Comparison of ENCODE assay signal across 13 mouse cellular contexts in the genomic region with DNA sequence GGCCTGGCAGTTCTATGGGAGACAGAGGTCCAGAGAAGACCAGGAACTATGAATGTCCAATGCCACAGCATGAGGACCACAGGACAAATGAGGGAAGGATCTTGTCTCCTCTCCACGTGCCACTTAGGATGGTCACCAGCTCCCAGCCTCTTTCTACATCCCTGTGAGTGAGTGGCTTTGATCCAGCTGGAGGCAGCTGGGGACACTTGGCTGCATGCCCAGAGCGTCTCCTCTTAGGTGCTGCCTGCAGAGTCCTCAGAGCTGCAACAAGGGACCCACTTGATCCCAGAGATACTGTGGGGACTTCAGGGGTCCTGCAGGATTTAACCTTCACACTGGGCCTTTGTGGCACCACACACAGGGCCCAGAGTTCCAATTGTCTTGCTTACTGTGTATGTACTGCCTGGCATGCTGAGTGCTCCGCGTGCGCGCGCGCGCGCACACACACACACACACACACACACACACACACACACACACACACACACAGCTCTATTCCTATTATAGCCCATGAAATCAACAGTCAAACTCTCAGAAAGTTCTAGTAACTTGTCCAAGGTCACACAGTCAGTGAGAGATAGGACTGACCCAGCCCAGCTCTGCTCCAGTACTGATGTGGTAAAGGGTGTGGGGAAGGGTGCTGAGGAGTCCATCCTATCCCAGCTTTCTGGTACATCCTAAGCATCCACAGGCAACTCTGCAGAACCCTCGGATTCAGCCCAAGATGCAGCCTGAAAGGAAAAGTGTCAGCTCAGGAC. TPM values are rescaled to one million over a fixed set of nuclear protein-coding genes. Genes with fewer than 3 reads are reported as not detected.
A peak's percentile ranks its signal among the peaks of the same experiment; 100 is the strongest.
DNase-seq lines count a peak whose midpoint lies in the region.
"Had no signal": no experiment of that assay in that cellular context is flagged by ENCODE, and none has a peak within 500 bp of the region (broad histone marks: within the 10 kb centered on the region; RNA-seq: fewer than 3 reads in every experiment).

No protein-coding gene starts in this region.

- intact Hi-C loops in heart, postnatal 25 days (cut with DNase I) = no loop called here

- DNase-seq in heart, adult 11 months = peak; percentile 95
- no peak for DNase-seq in heart, postnatal 25 days (ENCODE audit: low spot score)
- DNase-seq in lung, postnatal 10 days = peak; percentile 59
- DNase-seq in lung, postnatal 25 days (ENCODE audit: low spot score) = no peak
- DNase-seq in adrenal gland, postnatal 36 days = peak; percentile 78 to 79
- DNase-seq in heart, postnatal 4 days = peak; percentile 80
- DNase-seq in thymus, postnatal 10 days (ENCODE audit: low spot score in 2 of 2) = no peak
- no peak for DNase-seq in thymus, postnatal 0 days (ENCODE audit: low spot score)
- DNase-seq: thymus, postnatal 4 days had no signal

RNA-seq across cellular contexts. Expression of a gene that starts 9.0 kb away (rescaled TPM):
- total RNA-seq in heart, postnatal 25 days (2021) = not detected
- not detected for total RNA-seq in adrenal gland, postnatal 36 days (2021)
- not detected for total RNA-seq in heart, postnatal 4 days (2021)
- 0.05 and 0.12 TPM in 2 replicates for polyA plus RNA-seq in thymus, postnatal 0 days (2015; fragmentation: Nextera tagmentation; extraction: Ambion mirVana)
- total RNA-seq: CH12.LX had no signal
- polyA plus RNA-seq: intestine, embryonic 14.5 days; liver, embryonic 16.5 days; neural tube, embryonic 14.5 days had no signal

RNA-seq across cellular contexts. Expression of a gene that starts 21.2 kb away (rescaled TPM):
- not detected for total RNA-seq in heart, postnatal 25 days (2021)
- not detected for total RNA-seq in adrenal gland, postnatal 36 days (2021)
- total RNA-seq in heart, postnatal 4 days (2021) = not detected
- not detected in 2 replicates for polyA plus RNA-seq in thymus, postnatal 0 days (2015; fragmentation: Nextera tagmentation; extraction: Ambion mirVana)
- total RNA-seq: CH12.LX had no signal
- polyA plus RNA-seq: intestine, embryonic 14.5 days; liver, embryonic 16.5 days; neural tube, embryonic 14.5 days had no signal

RNA-seq across cellular contexts. Expression of a gene that starts 28.9 kb away (rescaled TPM):
- total RNA-seq in heart, postnatal 25 days (2021) = 10 to 100 TPM; 28.9 to 31.9 TPM
- 10 to 100 TPM; 41.8 to 51.0 TPM for total RNA-seq in adrenal gland, postnatal 36 days (2021)
- total RNA-seq in heart, postnatal 4 days (2021) = 10 to 100 TPM; 59.1 to 60.3 TPM
- 29.0 and 38.1 TPM in 2 replicates for polyA plus RNA-seq in thymus, postnatal 0 days (2015; fragmentation: Nextera tagmentation; extraction: Ambion mirVana)

Comparison
In these comparisons a context has a peak if more than half of its experiments do, and no peak if none do; other contexts are left out.
1. DNase-seq: peak in heart, adult 11 months (single experiment), lung, postnatal 10 days (single experiment), adrenal gland, postnatal 36 days (2 of 2) and heart, postnatal 4 days (single experiment); none in heart, postnatal 25 days (single experiment), lung, postnatal 25 days (single experiment), thymus, postnatal 10 days (0 of 2) and thymus, postnatal 0 days (single experiment).